Mouse (Mus musculus) heart, embryonic 16.5 days (tissue): Measurements from ENCODE around the gene D630045J12Rik. TPM values are rescaled to one million over a fixed set of nuclear protein-coding genes. Genes with fewer than 3 reads are reported as not detected.
A peak's percentile ranks its signal among the peaks of the same experiment; 100 is the strongest.

ENCODE experiments used
- ATAC-seq: fragments of 200-750 bp; cut with Nextera tagmentation; replicated peaks from 2 replicates; pipeline ENCODE4 v1.8.0; 2017; ENCODE audit warnings: moderate number of reproducible peaks; ENCODE audit not compliant: insufficient read depth, low FRiP score; ENCODE audit errors: extremely low read depth
- H3K27ac ChIP-seq: fragments of 300-500 bp; sonication (generic); 2 replicates; pipeline ENCODE4 v1.5.1; 2014; ENCODE audit warnings: mild to moderate bottlenecking, low read length, control low read depth, moderate library complexity
- H3K27me3 ChIP-seq: fragments of 300-500 bp; sonication (generic); 2 replicates; pipeline ENCODE4 v1.6.1; 2014; ENCODE audit warnings: low read length, mixed read lengths; ENCODE audit not compliant: control insufficient read depth, insufficient read depth
- H3K36me3 ChIP-seq: fragments of 300-500 bp; sonication (generic); 2 replicates; pipeline ENCODE4 v1.6.1; 2014; ENCODE audit not compliant: control insufficient read depth, insufficient read depth
- H3K4me1 ChIP-seq: fragments of 300-500 bp; sonication (generic); 2 replicates; pipeline ENCODE4 v1.6.1; 2014; ENCODE audit warnings: low read length, mixed read lengths; ENCODE audit not compliant: control insufficient read depth, insufficient read depth
- H3K4me2 ChIP-seq: fragments of 300-500 bp; sonication (generic); 2 replicates; pipeline ENCODE4 v1.6.1; 2014; ENCODE audit warnings: low read depth, mild to moderate bottlenecking, control low read depth, low read length
- H3K4me3 ChIP-seq: fragments of 300-500 bp; sonication (generic); 2 replicates; pipeline ENCODE4 v1.5.1; 2014; ENCODE audit warnings: mild to moderate bottlenecking, control low read depth, low read length
- H3K9ac ChIP-seq: fragments of 300-500 bp; sonication (generic); 2 replicates; pipeline ENCODE4 v1.6.1; 2014; ENCODE audit warnings: low read length, control low read depth
- H3K9me3 ChIP-seq: fragments of 300-500 bp; sonication (generic); replicated peaks from 2 replicates; pipeline ENCODE4 v1.6.1; 2016; ENCODE audit warnings: low read length; ENCODE audit not compliant: control insufficient read depth
- WGBS: fragments of 180-500 bp; shearing (Covaris S2); extraction: QIAGEN DNeasy Blood & Tissue Kit; methylation state at CpG from one replicate; pipeline ENCODE4 v1.1.7; 2014; 5-methylcytosine and 5-hydroxymethylcytosine counted together
- polyA plus RNA-seq: library from polyadenylated mRNA; unstranded; fragments of >200 nt; fragmentation: Nextera tagmentation; extraction: Ambion mirVana; gene quantifications from 2 replicates; pipeline ENCODE4 v1.2.1, GENCODE M21; 2015

Gene D630045J12Rik
- polyA plus RNA-seq, 1 experiment from 2014 or later, result 1.3 TPM

DNA sequence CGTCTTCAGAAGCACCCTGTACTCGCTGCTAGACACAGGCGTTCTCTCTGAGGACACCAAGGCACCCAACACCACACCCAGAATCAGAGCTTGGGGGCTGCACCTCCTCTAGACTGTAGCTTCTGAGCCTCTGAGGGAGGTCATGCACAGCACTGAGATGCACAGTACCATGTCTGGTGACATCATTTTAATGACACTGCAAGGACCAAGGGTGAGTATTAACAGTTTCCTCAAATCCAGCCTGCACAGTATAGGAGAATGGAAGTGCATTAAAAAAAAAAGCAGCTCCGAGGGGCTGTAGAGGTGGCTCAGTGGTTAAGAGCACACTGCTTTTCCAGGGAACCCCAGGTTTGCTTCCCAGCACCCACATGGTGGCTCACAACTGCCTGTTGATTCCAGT, 94.2 kb downstream of the D630045J12Rik start:
- H3K36me3 ChIP-seq, result no peaks in the 10 kb centered on the region
- no peak overlapping the region for H3K9ac ChIP-seq
- H3K4me2 ChIP-seq, result no peak overlapping the region
- H3K9me3 ChIP-seq, result no peaks in the 10 kb centered on the region
- no peaks in the 10 kb centered on the region; the same call in 1 of the 2 replicates for H3K4me1 ChIP-seq
- no peak for ATAC-seq
- no peak overlapping the region for H3K27ac ChIP-seq
- WGBS, result 84% methylated on average over 4 of the region's 4 CpGs
- H3K27me3 ChIP-seq, result no peaks in the 10 kb centered on the region
- H3K4me3 ChIP-seq, result no peak overlapping the region

GRCm38 (mm10) chr6:38157925-38158324, 95.9 kb downstream of the D630045J12Rik start:
- Histone ChIP-seq H3K4me1 (no peaks in the 10 kb centered on the region), H3K4me2 (no peak overlapping the region), H3K4me3 (no peak overlapping the region), H3K27me3 (no peaks in the 10 kb centered on the region), H3K9me3 (no peaks in the 10 kb centered on the region), H3K9ac (no peak overlapping the region), H3K27ac (no peak overlapping the region), H3K36me3 (no peaks in the 10 kb centered on the region)
- no peak for ATAC-seq
- WGBS, result 86% methylated on average over 16 of the region's 16 CpGs

DNA sequence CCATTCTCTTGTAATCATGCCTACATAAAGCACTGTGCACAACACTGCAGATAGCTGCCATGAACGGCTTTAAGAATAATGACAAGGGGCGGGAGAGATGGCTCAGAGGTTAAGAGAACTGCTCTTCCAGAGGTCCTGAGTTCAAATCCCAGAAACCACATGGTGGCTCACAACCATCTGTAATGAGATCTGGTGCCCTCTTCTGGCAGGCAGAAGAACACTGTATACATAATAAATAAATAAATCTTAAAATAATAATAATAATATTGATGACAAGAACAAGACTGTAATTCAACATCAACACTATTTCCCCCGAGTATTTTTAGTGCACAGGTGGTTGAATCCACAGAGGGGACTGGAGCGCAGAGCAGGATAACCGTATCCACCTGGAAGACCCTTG, 97.6 kb downstream of the D630045J12Rik start:
- Histone ChIP-seq H3K4me3 (no peak overlapping the region), H3K9ac (no peak overlapping the region), H3K36me3 (no peaks in the 10 kb centered on the region), H3K4me1 (peaks cover 3% of the 10 kb centered on the region; the same call in 1 of the 2 replicates), H3K27me3 (no peaks in the 10 kb centered on the region), H3K9me3 (no peaks in the 10 kb centered on the region), H3K27ac (no peak overlapping the region), H3K4me2 (no peak overlapping the region)
- ATAC-seq, result no peak
- WGBS, result 89% methylated on average over 5 of the region's 5 CpGs

DNA sequence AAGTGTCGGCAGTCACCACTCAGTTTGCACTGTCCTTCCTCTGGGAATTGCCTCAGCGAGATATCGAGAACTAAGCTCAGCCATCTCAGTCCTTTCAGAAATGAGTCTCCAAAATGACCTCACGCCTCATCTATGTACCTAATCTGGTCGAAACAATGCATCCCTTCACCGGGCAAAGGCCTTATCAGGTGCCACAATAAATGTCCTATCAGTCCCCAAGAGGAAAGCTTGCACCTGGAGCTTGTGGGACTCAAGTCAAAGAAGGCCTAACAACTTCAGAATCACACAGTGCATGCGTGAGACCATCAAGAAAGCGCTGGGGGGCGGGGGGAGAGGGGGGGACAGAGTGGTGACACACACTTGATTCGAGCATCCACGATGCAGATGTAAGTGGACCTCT, 101.5 kb downstream of the D630045J12Rik start:
- Histone ChIP-seq H3K4me1 (peaks cover 3% of the 10 kb centered on the region; the same call in 1 of the 2 replicates), H3K27ac (no peak overlapping the region), H3K9ac (no peak overlapping the region), H3K36me3 (no peaks in the 10 kb centered on the region), H3K4me3 (no peak overlapping the region), H3K4me2 (no peak overlapping the region), H3K27me3 (no peaks in the 10 kb centered on the region), H3K9me3 (no peaks in the 10 kb centered on the region)
- no peak for ATAC-seq
- 36% methylated on average over 11 of the region's 11 CpGs for WGBS

- Histone ChIP-seq H3K36me3 (no peaks in the 10 kb centered on the region), H3K9ac (no peak overlapping the region), H3K4me2 (no peak overlapping the region), H3K4me3 (no peak overlapping the region), H3K9me3 (no peaks in the 10 kb centered on the region), H3K27me3 (no peaks in the 10 kb centered on the region), H3K27ac (no peak overlapping the region), H3K4me1 (peaks cover 8% of the 10 kb centered on the region; the same call in 1 of the 2 replicates)
- 90% methylated on average over 19 of the region's 19 CpGs for WGBS
- ATAC-seq, result no peak
Measured at GRCm38 (mm10) chr6:38149483-38149882, 104.3 kb downstream of the D630045J12Rik start.

GRCm38 (mm10) chr6:38148626-38149025, 105.2 kb downstream of the D630045J12Rik start:
- H3K4me1 ChIP-seq, result peaks cover 13% of the 10 kb centered on the region; the same call in 1 of the 2 replicates
- no peaks in the 10 kb centered on the region for H3K27me3 ChIP-seq
- no peaks in the 10 kb centered on the region for H3K9me3 ChIP-seq
- no peak overlapping the region for H3K9ac ChIP-seq
- H3K4me2 ChIP-seq, result no peak overlapping the region
- no peak for ATAC-seq
- no peak overlapping the region for H3K27ac ChIP-seq
- 90% methylated on average over 10 of the region's 10 CpGs for WGBS
- H3K36me3 ChIP-seq, result no peaks in the 10 kb centered on the region
- no peak overlapping the region for H3K4me3 ChIP-seq

DNA sequence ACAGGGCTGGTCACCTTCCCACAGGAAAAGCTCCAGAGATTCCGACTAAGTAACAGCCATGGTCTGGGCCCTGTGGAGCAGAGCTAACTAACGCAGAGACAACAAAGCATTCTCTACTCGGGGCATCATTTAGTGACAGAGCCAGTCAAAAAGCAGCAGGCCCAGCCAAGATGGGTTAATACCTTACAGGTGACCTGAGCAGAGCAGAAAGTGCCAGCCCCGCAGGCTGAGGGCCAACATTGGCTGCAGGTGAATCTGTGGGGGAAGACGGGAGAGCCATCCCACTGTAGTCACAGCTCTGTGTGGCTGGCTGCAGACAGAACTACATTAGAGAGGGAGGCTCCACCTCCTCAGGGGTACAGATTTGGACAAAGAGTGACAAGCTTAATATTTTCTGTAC, 106.5 kb downstream of the D630045J12Rik start:
- 87% methylated on average over 5 of the region's 5 CpGs for WGBS
- Histone ChIP-seq H3K36me3 (no peaks in the 10 kb centered on the region), H3K4me1 (peaks cover 13% of the 10 kb centered on the region; the same call in 1 of the 2 replicates), H3K9me3 (no peaks in the 10 kb centered on the region), H3K27ac (no peak overlapping the region), H3K4me3 (no peak overlapping the region), H3K27me3 (no peaks in the 10 kb centered on the region), H3K4me2 (no peak overlapping the region), H3K9ac (no peak overlapping the region)
- no peak for ATAC-seq

- Histone ChIP-seq H3K4me3 (no peak overlapping the region), H3K9ac (no peak overlapping the region), H3K27ac (peak overlapping the region; percentile 52), H3K27me3 (no peaks in the 10 kb centered on the region), H3K4me2 (no peak overlapping the region), H3K36me3 (no peaks in the 10 kb centered on the region), H3K9me3 (no peaks in the 10 kb centered on the region), H3K4me1 (peaks cover 10% of the 10 kb centered on the region; the same call in 1 of the 2 replicates)
- WGBS, result 64% methylated on average over 8 of the region's 8 CpGs
- no peak for ATAC-seq
Measured at GRCm38 (mm10) chr6:38145463-38146065, 108.2 kb downstream of the D630045J12Rik start.

GRCm38 (mm10) chr6:38144161-38144998, 109.4 kb downstream of the D630045J12Rik start:
- no peak overlapping the region for H3K4me3 ChIP-seq
- peak overlapping the region; percentile 69 for H3K27ac ChIP-seq
- peak; percentile 53 for ATAC-seq
- no peaks in the 10 kb centered on the region for H3K9me3 ChIP-seq
- H3K27me3 ChIP-seq, result no peaks in the 10 kb centered on the region
- H3K4me2 ChIP-seq, result no peak overlapping the region
- no peak overlapping the region for H3K9ac ChIP-seq
- peaks cover 10% of the 10 kb centered on the region; the same call in 1 of the 2 replicates for H3K4me1 ChIP-seq
- WGBS, result 49% methylated on average over 9 of the region's 9 CpGs
- H3K36me3 ChIP-seq, result no peaks in the 10 kb centered on the region
